Mouse (Mus musculus) kidney, postnatal 0 days (tissue): ENCODE measurements around the gene Tcirg1. TPM values are rescaled to one million over a fixed set of nuclear protein-coding genes. Genes with fewer than 3 reads are reported as not detected.

Source experiments
- ATAC-seq: fragments of 200-750 bp; cut with Nextera tagmentation; replicated peaks from 2 replicates; pipeline ENCODE4 v1.8.0; 2017; ENCODE audit warnings: low read depth, moderate number of reproducible peaks, moderate TSS enrichment, moderate library complexity; ENCODE audit not compliant: low FRiP score
- DNase-seq: peaks from one replicate; pipeline ENCODE4 v3.0.0-alpha.2; 2016; ENCODE audit warnings: low spot score
- H3K27ac ChIP-seq: fragments of 300-500 bp; sonication (generic); 2 replicates; pipeline ENCODE4 v1.5.1; 2014; ENCODE audit warnings: mild to moderate bottlenecking
- H3K27me3 ChIP-seq: fragments of 300-500 bp; sonication (generic); 2 replicates; pipeline ENCODE4 v1.6.1; 2014; ENCODE audit warnings: low read length, mixed read lengths; ENCODE audit not compliant: insufficient read depth
- H3K36me3 ChIP-seq: fragments of 300-500 bp; sonication (generic); 2 replicates; pipeline ENCODE4 v1.6.1; 2014; ENCODE audit warnings: low read length, mixed read lengths; ENCODE audit not compliant: insufficient read depth
- H3K4me1 ChIP-seq: fragments of 300-500 bp; sonication (generic); replicated peaks from 2 replicates; pipeline ENCODE4 v1.6.1; 2014; ENCODE audit warnings: antibody characterized with exemption, low read length, mixed read lengths; ENCODE audit not compliant: insufficient read depth
- H3K4me2 ChIP-seq: fragments of 300-500 bp; sonication (generic); 2 replicates; pipeline ENCODE4 v1.6.1; 2014; ENCODE audit warnings: mild to moderate bottlenecking, low read length, moderate library complexity, mixed read lengths
- H3K4me3 ChIP-seq: fragments of 300-500 bp; sonication (generic); replicated peaks from 2 replicates; pipeline ENCODE4 v1.5.1; 2014; ENCODE audit warnings: low read depth, low read length
- H3K9ac ChIP-seq: fragments of 300-500 bp; sonication (generic); 2 replicates; pipeline ENCODE4 v1.6.1; 2014; ENCODE audit warnings: low read depth, low read length
- H3K9me3 ChIP-seq: fragments of 300-500 bp; sonication (generic); replicated peaks from 2 replicates; pipeline ENCODE4 v1.6.1; 2016; ENCODE audit warnings: low read length, inconsistent platforms, mixed read lengths
- CTCF ChIP-seq: IDR thresholded peaks from 2 replicates; pipeline ENCODE4 v1.5.1; 2016; ENCODE audit warnings: antibody characterized with exemption, low read depth, mild to moderate bottlenecking, moderate library complexity
- WGBS: fragments of 180-500 bp; shearing (Covaris S2); extraction: QIAGEN DNeasy Blood & Tissue Kit; methylation state at CpG from one replicate; pipeline ENCODE4 v1.1.7; 2014; 5-methylcytosine and 5-hydroxymethylcytosine counted together
- polyA plus RNA-seq: library from polyadenylated mRNA; unstranded; fragments of >200 nt; fragmentation: Nextera tagmentation; extraction: Ambion mirVana; gene quantifications from 2 replicates; pipeline ENCODE4 v1.2.1, GENCODE M21; 2015

Tcirg1 gene
- polyA plus RNA-seq, 1 experiment from 2014 or later: 33.0 TPM

DNA sequence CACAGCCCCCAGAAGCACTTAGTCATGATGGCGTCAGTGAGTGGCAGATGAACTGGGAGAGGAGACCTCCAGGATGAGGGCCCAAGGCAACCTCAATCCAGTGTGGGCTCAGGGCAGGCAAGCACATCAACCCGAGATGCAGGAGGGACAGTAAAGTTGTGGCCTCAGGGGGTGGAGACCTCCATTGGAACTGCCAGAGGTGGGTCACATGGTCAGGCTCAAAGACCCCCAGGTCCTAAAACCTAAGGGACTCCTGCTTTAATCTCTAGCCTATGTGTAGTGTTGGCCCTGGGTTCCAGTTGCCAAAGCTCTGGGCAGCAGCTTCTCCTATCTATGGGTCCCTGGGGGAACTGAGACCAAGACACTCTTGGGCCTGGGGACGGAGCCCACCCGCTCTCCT lies 21.8 kb upstream of the Tcirg1 start:
- Histone ChIP-seq H3K4me3 (no peak overlapping the region), H3K4me2 (no peak overlapping the region), H3K9ac (no peak overlapping the region), H3K4me1 (peaks cover 18% of the 10 kb centered on the region), H3K27me3 (no peaks in the 10 kb centered on the region), H3K9me3 (no peaks in the 10 kb centered on the region), H3K27ac (peak overlapping the region; percentile 68), H3K36me3 (no peaks in the 10 kb centered on the region)
- 64% methylated on average over 4 of the region's 4 CpGs for WGBS
- no peak for TF ChIP-seq CTCF
- DNase-seq: no peak
- ATAC-seq: no peak

DNA sequence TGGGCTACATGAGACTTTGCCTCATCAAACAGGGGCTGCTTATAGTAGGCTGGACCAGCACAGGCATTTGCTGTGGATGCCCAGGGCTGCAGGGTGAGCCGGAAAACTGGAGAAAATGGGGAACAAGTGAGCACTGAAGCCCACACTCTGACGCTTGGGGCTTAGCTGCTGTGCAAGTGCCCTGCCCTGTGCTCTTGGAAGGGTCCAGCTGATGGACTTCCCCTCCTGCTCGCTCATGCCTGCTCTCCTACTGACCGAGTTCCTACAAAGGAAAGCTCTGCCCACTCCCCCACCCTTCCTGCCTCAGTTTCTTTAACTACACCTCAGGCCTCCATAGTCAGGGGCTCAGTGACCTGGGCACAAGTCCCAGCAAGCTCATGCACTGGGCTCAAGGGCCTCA lies 21.1 kb upstream of the Tcirg1 start:
- Histone ChIP-seq H3K4me2 (no peak overlapping the region), H3K27me3 (no peaks in the 10 kb centered on the region), H3K4me1 (peaks cover 22% of the 10 kb centered on the region), H3K36me3 (no peaks in the 10 kb centered on the region), H3K9ac (no peak overlapping the region), H3K27ac (no peak overlapping the region), H3K9me3 (no peaks in the 10 kb centered on the region), H3K4me3 (no peak overlapping the region)
- DNase-seq (no peak), ATAC-seq (no peak)
- TF ChIP-seq CTCF: no peak
- 92% methylated on average over 4 of the region's 4 CpGs for WGBS

DNA sequence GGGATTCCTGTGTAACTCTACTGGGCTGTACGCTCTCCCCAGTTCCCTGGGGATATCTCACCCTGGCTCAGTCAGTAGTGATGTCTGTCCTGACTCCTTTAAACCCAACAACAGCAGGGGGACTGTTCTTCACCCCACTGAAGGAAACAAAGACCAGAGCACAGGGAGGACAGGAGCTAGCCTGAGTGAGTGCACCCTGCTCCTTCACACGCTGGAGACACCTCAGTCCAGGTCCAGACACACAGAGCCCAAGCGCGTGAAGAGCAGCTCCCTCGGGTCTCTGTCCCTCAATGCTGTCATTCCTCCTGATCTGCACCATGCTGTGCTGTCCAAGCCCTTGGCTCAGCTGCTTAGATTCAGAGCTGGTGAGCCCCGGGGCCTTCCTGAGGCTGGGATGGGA lies 19.8 kb upstream of the Tcirg1 start:
- peak overlapping the region; percentile 42; the same call in 1 of the 2 replicates for H3K27ac ChIP-seq
- ATAC-seq (no peak), DNase-seq (no peak)
- no peak for TF ChIP-seq CTCF
- H3K9me3 ChIP-seq: no peaks in the 10 kb centered on the region
- H3K4me2 ChIP-seq: no peak overlapping the region
- WGBS: 66% methylated on average over 6 of the region's 6 CpGs
- H3K4me3 ChIP-seq: no peak overlapping the region
- no peaks in the 10 kb centered on the region for H3K27me3 ChIP-seq
- H3K9ac ChIP-seq: no peak overlapping the region
- no peaks in the 10 kb centered on the region for H3K36me3 ChIP-seq
- peaks cover 22% of the 10 kb centered on the region for H3K4me1 ChIP-seq

DNA sequence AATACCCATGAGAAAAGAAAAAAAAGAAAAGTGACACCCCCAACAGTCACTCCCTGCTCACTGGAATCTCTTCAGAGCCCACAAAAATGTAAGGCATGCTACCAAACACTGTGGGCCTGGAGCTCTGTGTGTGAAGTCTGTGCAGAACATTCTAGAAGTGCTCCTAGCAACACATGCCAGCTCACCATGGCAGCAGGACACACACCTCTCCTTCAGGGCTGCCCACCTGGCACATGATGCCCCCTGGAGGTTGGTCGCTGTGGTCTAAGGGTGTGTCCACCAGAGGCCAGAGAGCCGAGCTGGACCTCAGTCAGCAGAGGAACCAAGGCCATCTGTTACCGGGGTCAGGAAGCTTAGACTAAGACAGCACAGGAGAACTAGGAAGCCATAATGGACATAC lies 19.3 kb upstream of the Tcirg1 start:
- DNase-seq (peak; percentile 71), ATAC-seq (no peak)
- Histone ChIP-seq H3K27ac (peak overlapping the region; percentile 42; the same call in 1 of the 2 replicates), H3K4me2 (no peak overlapping the region), H3K4me3 (no peak overlapping the region), H3K4me1 (peaks cover 22% of the 10 kb centered on the region), H3K36me3 (no peaks in the 10 kb centered on the region), H3K9me3 (no peaks in the 10 kb centered on the region), H3K27me3 (no peaks in the 10 kb centered on the region), H3K9ac (no peak overlapping the region)
- peak; percentile 40; the same call in 1 of the 2 replicates for TF ChIP-seq CTCF
- WGBS: 58% methylated on average over 3 of the region's 3 CpGs

DNA sequence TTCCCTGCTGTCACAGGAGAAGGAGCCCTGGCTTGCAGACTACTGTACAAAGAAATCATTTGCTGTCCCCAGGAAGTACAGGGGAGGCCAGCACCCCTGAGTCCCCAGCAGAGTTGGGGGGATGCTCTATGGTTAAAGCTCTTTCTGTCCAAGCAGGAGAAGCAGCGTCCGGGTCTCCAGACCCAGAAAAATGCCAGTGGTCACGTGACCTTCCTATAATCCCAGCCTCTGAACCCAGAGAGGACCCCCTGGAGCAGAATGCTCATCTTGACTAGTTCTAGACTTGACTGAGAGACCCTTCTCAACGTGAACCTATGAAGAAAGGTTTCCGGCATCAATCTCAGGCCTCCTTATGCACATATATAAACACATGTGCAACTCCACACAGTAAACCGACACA lies 18.9 kb upstream of the Tcirg1 start:
- WGBS: 75% methylated on average over 6 of the region's 6 CpGs
- no peak overlapping the region for H3K4me2 ChIP-seq

DNA sequence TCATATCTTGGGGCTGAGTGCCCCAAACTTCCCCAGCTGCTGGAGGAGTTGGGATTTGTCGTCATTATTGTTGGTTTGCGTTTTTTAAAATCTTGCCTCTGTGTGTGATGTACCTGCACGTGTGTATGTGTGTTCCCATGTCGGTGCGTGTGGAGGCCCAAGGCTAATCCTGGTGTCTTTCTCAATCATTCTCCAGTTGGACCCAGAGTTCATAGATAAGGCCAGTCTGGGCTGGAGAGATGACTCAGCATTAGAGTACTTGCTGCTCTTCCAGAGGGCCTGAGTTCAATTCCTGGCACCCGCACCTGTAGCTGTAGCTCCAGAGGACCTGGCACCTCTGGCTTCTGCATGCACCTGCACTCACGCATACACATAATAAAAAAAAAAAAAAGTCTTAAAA lies 17.9 kb upstream of the Tcirg1 start:
- Histone ChIP-seq H3K36me3 (no peaks in the 10 kb centered on the region), H3K9me3 (no peaks in the 10 kb centered on the region), H3K4me2 (no peak overlapping the region), H3K27me3 (no peaks in the 10 kb centered on the region), H3K27ac (no peak overlapping the region), H3K4me1 (peaks cover 12% of the 10 kb centered on the region; the same call in 1 of the 2 replicates), H3K4me3 (no peak overlapping the region), H3K9ac (no peak overlapping the region)
- no peak for TF ChIP-seq CTCF
- 97% methylated on average over 7 of the region's 7 CpGs for WGBS
- ATAC-seq: no peak
- DNase-seq: no peak

More for the DNA sequence above, 18.9 kb upstream of the Tcirg1 start:
- TF ChIP-seq CTCF: no peak
- Histone ChIP-seq H3K27ac (no peak overlapping the region), H3K4me3 (no peak overlapping the region), H3K36me3 (no peaks in the 10 kb centered on the region), H3K9me3 (no peaks in the 10 kb centered on the region), H3K4me1 (peaks cover 22% of the 10 kb centered on the region), H3K9ac (no peak overlapping the region), H3K27me3 (no peaks in the 10 kb centered on the region)
- ATAC-seq (no peak), DNase-seq (no peak)

DNA sequence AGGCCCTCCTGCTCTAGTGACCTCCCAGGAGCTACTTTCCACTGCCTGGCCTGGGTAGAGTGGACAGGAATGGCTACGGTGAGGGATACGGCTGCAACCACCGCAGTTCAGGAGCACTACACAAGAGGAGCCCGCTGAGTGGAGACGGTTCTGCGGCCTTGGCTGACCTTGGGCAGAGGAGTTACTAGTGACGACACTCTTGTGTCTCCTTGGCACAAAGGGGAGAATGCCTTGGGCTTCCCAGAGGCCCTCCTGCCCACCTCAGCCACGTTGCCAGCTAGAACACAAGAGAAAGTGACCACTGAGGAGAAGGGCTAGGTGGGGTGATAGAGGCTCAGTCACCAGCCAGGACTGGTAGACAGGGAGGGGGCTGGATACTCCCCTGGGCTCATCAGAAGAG lies 17.3 kb upstream of the Tcirg1 start:
- peak overlapping the region; percentile 44 for H3K27ac ChIP-seq
- no peak for ATAC-seq

More for the DNA sequence above, 17.3 kb upstream of the Tcirg1 start:
- Histone ChIP-seq H3K4me2 (no peak overlapping the region), H3K4me1 (peaks cover 13% of the 10 kb centered on the region; the same call in 1 of the 2 replicates), H3K9ac (no peak overlapping the region), H3K9me3 (no peaks in the 10 kb centered on the region), H3K4me3 (no peak overlapping the region), H3K36me3 (no peaks in the 10 kb centered on the region), H3K27me3 (no peaks in the 10 kb centered on the region)
- WGBS: 68% methylated on average over 8 of the region's 8 CpGs
- TF ChIP-seq CTCF: no peak
- DNase-seq: no peak
